Mouse (Mus musculus): ENCODE measurements around the gene Efemp2.
A peak's percentile ranks its signal among the peaks of the same experiment; 100 is the strongest.

Efemp2 gene

GRCm38 (mm10) chr19:5451766-5452165, 22.0 kb upstream of the Efemp2 start:
- no peak for DNase-seq (ENCODE audit: low spot score)

- DNase-seq (ENCODE audit: low spot score), result no peak
These were observed 18.7 kb upstream of the Efemp2 start for GRCm38 (mm10) chr19:5455037-5455436.

- no peak for DNase-seq (ENCODE audit: low spot score)
These were observed 18.2 kb upstream of the Efemp2 start for GRCm38 (mm10) chr19:5455568-5455967.

DNA sequence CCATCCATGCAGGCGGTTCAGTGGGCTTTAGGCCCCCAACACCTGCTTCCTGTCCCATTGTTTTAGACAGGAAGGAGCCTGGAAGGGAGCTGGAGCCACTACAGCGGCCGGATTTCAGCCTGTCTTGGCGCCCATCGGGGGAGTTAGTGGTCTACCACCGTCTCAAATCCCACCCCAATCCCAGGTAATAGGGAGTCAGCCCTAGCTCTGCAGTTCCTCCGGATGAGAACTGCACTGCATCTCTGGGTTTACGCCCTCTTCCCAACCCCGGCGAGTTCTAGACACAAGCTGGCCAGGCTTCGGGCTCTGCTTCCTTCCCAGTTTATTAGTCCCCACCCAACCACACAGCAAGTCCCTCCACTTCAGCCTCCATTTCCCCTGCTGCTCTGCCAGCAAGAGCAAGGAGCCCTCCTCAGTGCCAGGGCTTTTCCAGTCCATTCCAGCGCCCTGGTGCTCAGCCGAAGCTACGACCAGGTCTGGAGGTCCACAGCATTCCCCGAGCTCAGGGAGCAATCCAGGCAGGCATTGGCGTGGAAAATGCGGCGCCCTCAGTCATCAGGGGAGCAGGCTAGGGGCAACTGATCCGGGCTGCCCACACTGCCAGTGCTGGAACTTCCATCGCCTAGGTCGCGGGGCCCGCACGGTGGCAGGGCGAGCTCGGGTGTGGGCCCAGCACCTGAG, 17.4 kb upstream of the Efemp2 start:
- no peak for DNase-seq (ENCODE audit: low spot score)

DNA sequence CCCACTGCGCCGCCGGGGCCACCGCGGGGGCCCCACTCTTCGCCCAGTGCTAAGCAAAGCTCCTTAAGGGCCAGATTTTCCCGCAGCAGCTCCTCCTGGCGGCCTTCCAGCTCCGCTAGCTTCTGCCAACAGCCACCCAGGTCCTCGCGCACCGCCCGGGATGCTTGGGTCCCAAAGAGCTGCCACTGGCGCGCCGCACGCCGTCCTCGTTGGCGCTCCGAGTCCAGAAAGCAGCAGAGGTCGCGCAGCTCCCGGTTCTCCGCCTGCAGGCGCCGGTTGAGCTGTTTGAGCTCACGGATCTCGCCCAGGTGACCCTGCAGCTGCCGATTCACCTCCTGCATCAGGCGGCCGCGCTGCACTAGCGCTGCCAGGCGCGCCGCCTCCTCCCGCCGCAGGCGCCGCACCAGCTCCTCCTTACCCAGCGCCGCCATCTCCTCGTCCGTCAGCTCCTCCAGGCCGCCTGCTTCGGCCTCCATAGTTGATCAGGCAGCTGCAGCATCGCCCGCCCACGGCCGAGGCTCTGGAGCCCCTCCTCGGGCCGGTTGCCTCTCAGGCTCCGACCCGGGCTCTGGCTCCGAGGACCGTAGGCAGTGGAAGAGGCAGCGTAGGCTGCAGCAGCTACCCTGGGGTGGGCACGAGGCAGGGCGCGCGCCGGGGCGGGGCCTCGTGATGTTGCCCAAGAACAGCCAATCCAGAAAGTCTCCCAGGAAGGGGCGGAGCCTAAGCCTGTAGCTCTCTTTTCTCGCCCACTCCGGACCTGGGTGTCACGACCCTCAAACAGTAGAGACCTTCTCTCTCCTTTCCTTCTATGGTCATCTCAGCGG, 16.6 kb upstream of the Efemp2 start:
- peak; percentile 91 for DNase-seq (ENCODE audit: low spot score)

GRCm38 (mm10) chr19:5457746-5458442, 15.9 kb upstream of the Efemp2 start, which contains the start of gene Ccdc85b:
Gene Ccdc85b, minus strand, starts transcription at chr19:5457894.
- DNase-seq (ENCODE audit: low spot score), result no peak

GRCm38 (mm10) chr19:5459019-5459418, 14.7 kb upstream of the Efemp2 start:
- DNase-seq (ENCODE audit: low spot score), result no peak

- no peak for DNase-seq (ENCODE audit: low spot score)
These were observed 13.9 kb upstream of the Efemp2 start for GRCm38 (mm10) chr19:5459896-5460295.

DNA sequence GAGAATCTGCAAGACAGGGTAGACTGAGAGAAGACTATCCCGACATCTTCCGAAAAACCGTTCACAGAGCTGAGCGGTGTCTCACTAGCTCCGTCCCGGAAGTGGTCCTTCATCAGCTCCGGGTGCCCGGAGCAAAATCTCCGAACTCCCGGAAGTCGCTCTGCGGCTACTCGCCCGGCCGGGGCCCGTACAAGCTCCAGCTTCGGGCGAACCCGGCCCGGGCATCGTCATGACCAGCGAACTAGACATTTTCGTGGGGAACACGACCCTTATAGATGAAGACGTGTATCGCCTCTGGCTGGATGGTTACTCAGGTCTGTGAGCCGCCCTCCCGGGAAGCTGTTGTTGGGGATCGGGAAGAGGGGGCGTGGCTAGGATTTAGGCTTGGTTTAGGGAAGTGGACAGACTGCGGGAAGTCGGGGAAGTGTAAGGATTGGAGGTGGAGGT, 13.3 kb upstream of the Efemp2 start, which contains the start of gene Fibp:
Gene Fibp, plus strand, starts transcription at position 151 of the 447 bp plus-strand sequence.
- DNase-seq (ENCODE audit: low spot score), result peak; percentile 86

DNA sequence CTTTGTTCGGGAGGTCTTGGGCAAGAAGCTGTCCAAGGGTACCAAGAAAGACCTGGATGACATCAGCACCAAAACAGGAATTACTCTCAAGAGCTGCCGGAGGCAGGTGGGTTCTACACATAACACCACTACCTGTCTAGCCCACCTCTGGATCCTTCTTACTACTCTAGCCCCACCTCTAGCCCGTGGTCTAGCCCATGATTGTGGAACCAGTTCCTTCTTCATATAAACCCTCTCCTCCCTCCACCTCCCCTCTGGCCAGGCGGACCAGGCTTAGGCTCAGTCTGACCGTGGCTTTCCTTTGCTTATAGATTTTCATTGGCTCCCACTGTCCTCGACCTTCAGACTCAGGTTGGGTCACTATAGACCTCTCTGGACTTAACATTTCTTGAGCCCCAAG, 12.3 kb upstream of the Efemp2 start:
- DNase-seq (ENCODE audit: low spot score), result no peak

GRCm38 (mm10) chr19:5463212-5463611, 10.5 kb upstream of the Efemp2 start:
- DNase-seq (ENCODE audit: low spot score), result no peak

GRCm38 (mm10) chr19:5463791-5464562, 9.8 kb upstream of the Efemp2 start:
- no peak for DNase-seq (ENCODE audit: low spot score)

DNA sequence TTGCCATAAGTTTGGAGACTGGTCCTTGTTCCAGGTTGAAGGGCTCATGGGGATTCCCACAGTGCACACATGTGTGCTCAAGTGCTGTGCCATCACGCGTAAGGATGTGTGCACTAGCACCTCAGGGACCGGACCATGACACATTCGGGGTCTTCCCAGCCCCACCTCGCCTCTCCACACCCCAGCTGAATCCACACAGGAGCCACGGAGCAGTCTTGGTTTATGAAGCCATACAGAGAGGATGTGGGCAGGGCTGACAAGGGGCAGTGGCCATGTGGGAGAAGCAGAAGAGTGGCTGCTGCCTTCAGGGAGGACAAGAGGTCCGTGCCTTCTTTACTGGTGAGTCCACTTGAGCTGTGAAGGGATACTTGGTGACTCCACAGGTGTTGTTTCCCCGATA, 8.7 kb upstream of the Efemp2 start:
- no peak for DNase-seq (ENCODE audit: low spot score)

DNA sequence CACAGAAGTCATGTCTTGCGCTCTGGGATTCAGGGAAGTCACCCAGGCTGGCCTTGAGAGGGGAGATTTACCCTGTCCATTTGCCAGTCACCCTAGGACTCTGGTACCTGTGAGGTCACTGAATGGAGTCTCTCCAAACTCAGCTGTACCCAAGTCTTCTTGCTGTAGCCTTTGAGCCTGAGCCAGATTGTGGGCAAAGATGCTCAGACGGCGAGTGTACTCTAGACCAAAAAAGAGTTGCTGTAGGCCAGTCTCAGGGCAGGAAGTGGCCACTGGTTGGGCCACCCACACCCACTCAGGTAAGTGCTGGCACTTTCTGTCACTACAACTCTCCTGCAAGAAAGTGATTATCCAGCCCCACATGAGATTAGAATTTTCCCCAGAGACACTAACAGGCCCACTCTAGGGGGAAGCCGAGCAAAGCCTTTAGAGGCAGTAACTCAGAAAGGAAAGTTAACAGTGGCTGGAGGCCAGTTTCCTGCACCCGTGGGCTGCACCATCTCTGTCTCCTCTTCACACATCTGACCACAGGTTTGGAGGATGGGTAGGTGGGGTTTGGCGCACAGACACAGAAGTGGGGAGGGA, 6.7 kb upstream of the Efemp2 start:
- DNase-seq (ENCODE audit: low spot score), result no peak

- no peak for DNase-seq (ENCODE audit: low spot score)
These were observed 5.4 kb upstream of the Efemp2 start, which contains the start of gene Ctsw for GRCm38 (mm10) chr19:5468374-5468773. Gene Ctsw, minus strand, starts transcription at chr19:5468507.

- DNase-seq (ENCODE audit: low spot score), result no peak
These were observed 1.9 kb upstream of the Efemp2 start for GRCm38 (mm10) chr19:5471846-5472245.

- DNase-seq (ENCODE audit: low spot score), result no peak
These were observed 897 bp upstream of the Efemp2 start for GRCm38 (mm10) chr19:5472857-5473256.

- peak; percentile 65 for DNase-seq (ENCODE audit: low spot score)
These were observed 721 bp downstream of the Efemp2 start for GRCm38 (mm10) chr19:5474281-5475068.

GRCm38 (mm10) chr19:5475069-5475714, 1.4 kb downstream of the Efemp2 start:
- no peak for DNase-seq (ENCODE audit: low spot score)

All from yolk sac, embryonic 10.5 days (tissue).